Mouse (Mus musculus) hindbrain, postnatal 0 days (tissue): ENCODE results near the gene Ucn. TPM values are rescaled to one million over a fixed set of nuclear protein-coding genes. Genes with fewer than 3 reads are reported as not detected.

Experiments used
- ATAC-seq: fragments of 200-750 bp; cut with Nextera tagmentation; 2 replicates; pipeline ENCODE4 v1.8.0; 2017; ENCODE audit warnings: mild to moderate bottlenecking, moderate TSS enrichment, moderate library complexity
- DNase-seq: peaks from one replicate; pipeline ENCODE4 v3.0.0-alpha.2; 2015; ENCODE audit warnings: low spot score
- H3K27ac ChIP-seq: fragments of 300-500 bp; sonication (generic); 2 replicates; pipeline ENCODE4 v1.5.1; 2014; ENCODE audit warnings: mild to moderate bottlenecking
- H3K27me3 ChIP-seq: fragments of 300-500 bp; sonication (generic); 2 replicates; pipeline ENCODE4 v1.6.1; 2014; ENCODE audit warnings: low read length, mixed read lengths; ENCODE audit not compliant: insufficient read depth
- H3K36me3 ChIP-seq: fragments of 300-500 bp; sonication (generic); 2 replicates; pipeline ENCODE4 v1.6.1; 2014; ENCODE audit warnings: low read length, mixed read lengths; ENCODE audit not compliant: insufficient read depth
- H3K4me1 ChIP-seq: fragments of 300-500 bp; sonication (generic); 2 replicates; pipeline ENCODE4 v1.6.1; 2014; ENCODE audit warnings: antibody characterized with exemption, low read length, mixed read lengths; ENCODE audit not compliant: insufficient read depth
- H3K4me2 ChIP-seq: fragments of 300-500 bp; sonication (generic); 2 replicates; pipeline ENCODE4 v1.6.1; 2014; ENCODE audit warnings: low read depth, mild to moderate bottlenecking, low read length, moderate library complexity, mixed read lengths
- H3K4me3 ChIP-seq: fragments of 300-500 bp; sonication (generic); 2 replicates; pipeline ENCODE4 v1.5.1; 2014; ENCODE audit warnings: low read length
- H3K9ac ChIP-seq: fragments of 300-500 bp; sonication (generic); replicated peaks from 2 replicates; pipeline ENCODE4 v1.6.1; 2014; ENCODE audit warnings: mild to moderate bottlenecking, low read length, moderate library complexity, mixed read lengths
- H3K9me3 ChIP-seq: fragments of 300-500 bp; sonication (generic); 2 replicates; pipeline ENCODE4 v1.6.1; 2016; ENCODE audit warnings: low read length, mixed read lengths
- CTCF ChIP-seq: IDR thresholded peaks from 2 replicates; pipeline ENCODE4 v1.5.1; 2016; ENCODE audit warnings: antibody characterized with exemption, control low read depth, low read depth
- WGBS: fragments of 180-500 bp; shearing (Covaris S2); extraction: QIAGEN DNeasy Blood & Tissue Kit; methylation state at CpG from one replicate; pipeline ENCODE4 v1.1.7; 2014; 5-methylcytosine and 5-hydroxymethylcytosine counted together
- polyA plus RNA-seq: library from polyadenylated mRNA; unstranded; fragments of >200 nt; fragmentation: Nextera tagmentation; extraction: Ambion mirVana; gene quantifications from 2 replicates; pipeline ENCODE4 v1.2.1, GENCODE M21; 2015
- total RNA-seq: library from RNA; depleted of rRNA; stranded (reverse); fragments of >200 nt; gene quantifications from 2 replicates; pipeline ENCODE4 v1.2.3, GENCODE M21; 2014

Gene Ucn
- total and polyA plus RNA-seq, 2 experiments from 2014 or later, result 0.44 TPM; not detected in 1

GRCm38 (mm10) chr5:31164878-31165277 is 26.2 kb upstream of the Ucn start:
- H3K9ac ChIP-seq, result no peak overlapping the region
- H3K4me2 ChIP-seq, result no peak overlapping the region
- 89% methylated on average over 1 of the region's 1 CpGs for WGBS
- no peak for DNase-seq
- no peak for ATAC-seq
- no peak overlapping the region for H3K4me3 ChIP-seq
- no peak for TF ChIP-seq CTCF
- no peaks in the 10 kb centered on the region for H3K9me3 ChIP-seq
- peaks cover 85% of the 10 kb centered on the region for H3K36me3 ChIP-seq
- H3K4me1 ChIP-seq, result no peaks in the 10 kb centered on the region
- no peaks in the 10 kb centered on the region for H3K27me3 ChIP-seq
- no peak overlapping the region for H3K27ac ChIP-seq

- H3K27me3 ChIP-seq, result no peaks in the 10 kb centered on the region
These were observed 23.8 kb upstream of the Ucn start for GRCm38 (mm10) chr5:31162462-31162861.

GRCm38 (mm10) chr5:31154152-31154553 is 15.5 kb upstream of the Ucn start, which contains the start of gene Mpv17:
Gene Mpv17 (minus strand): TSS chr5:31154251.
- Histone ChIP-seq H3K4me3 (peak within 1 kb of the TSS; percentile 59), H3K36me3 (peaks cover 25% of the 10 kb centered on the region), H3K4me1 (0 out of 2 replicates have a peak, but pooled peaks cover 5% of the 10 kb centered on the region), H3K27me3 (no peaks in the 10 kb centered on the region), H3K4me2 (peak within 1 kb of the TSS; percentile 88), H3K9ac (peak within 1 kb of the TSS; percentile 61), H3K27ac (peak within 1 kb of the TSS; percentile 68; the same call in 1 of the 2 replicates), H3K9me3 (no peaks in the 10 kb centered on the region)
- no peak for TF ChIP-seq CTCF
- 2% methylated on average over 19 of the region's 19 CpGs for WGBS
- DNase-seq (peak; percentile 92), ATAC-seq (peak; percentile 95)

More at GRCm38 (mm10) chr5:31162462-31162861, 23.8 kb upstream of the Ucn start:
- ATAC-seq, result no peak
- no peak for TF ChIP-seq CTCF
- H3K27ac ChIP-seq, result no peak overlapping the region
- no peak overlapping the region for H3K4me2 ChIP-seq
- H3K9me3 ChIP-seq, result no peaks in the 10 kb centered on the region
- no peak for DNase-seq
- H3K36me3 ChIP-seq, result peaks cover 85% of the 10 kb centered on the region
- no peak overlapping the region for H3K4me3 ChIP-seq
- H3K4me1 ChIP-seq, result no peaks in the 10 kb centered on the region
- H3K9ac ChIP-seq, result no peak overlapping the region

GRCm38 (mm10) chr5:31153516-31154151 is 15.0 kb upstream of the Ucn start:
- peak overlapping the region; percentile 88 for H3K4me2 ChIP-seq
- 0 out of 2 replicates have a peak, but pooled peaks cover 5% of the 10 kb centered on the region for H3K4me1 ChIP-seq
- no peak for DNase-seq
- peak overlapping the region; percentile 59 for H3K4me3 ChIP-seq
- H3K9ac ChIP-seq, result peak overlapping the region; percentile 61
- peaks cover 20% of the 10 kb centered on the region for H3K36me3 ChIP-seq
- no peaks in the 10 kb centered on the region for H3K9me3 ChIP-seq
- TF ChIP-seq CTCF, result no peak
- H3K27ac ChIP-seq, result peak overlapping the region; percentile 68; the same call in 1 of the 2 replicates
- WGBS, result 32% methylated on average over 6 of the region's 6 CpGs
- no peaks in the 10 kb centered on the region for H3K27me3 ChIP-seq
- peak; percentile 46 for ATAC-seq

- no peak overlapping the region for H3K4me2 ChIP-seq
- TF ChIP-seq CTCF, result peak; percentile 26; the same call in 1 of the 2 replicates
- ATAC-seq, result no peak
- no peak overlapping the region for H3K4me3 ChIP-seq
- H3K4me1 ChIP-seq, result 0 out of 2 replicates have a peak, but pooled peaks cover 5% of the 10 kb centered on the region
- H3K9me3 ChIP-seq, result no peaks in the 10 kb centered on the region
- H3K27me3 ChIP-seq, result no peaks in the 10 kb centered on the region
- no peak overlapping the region for H3K27ac ChIP-seq
- no peak for DNase-seq
- no peak overlapping the region for H3K9ac ChIP-seq
- 93% methylated on average over 3 of the region's 3 CpGs for WGBS
- H3K36me3 ChIP-seq, result peaks cover under 1% of the 10 kb centered on the region; the same call in 1 of the 2 replicates
These were observed 13.1 kb upstream of the Ucn start for GRCm38 (mm10) chr5:31151746-31152145.

GRCm38 (mm10) chr5:31149781-31150180 is 11.2 kb upstream of the Ucn start:
- no peaks in the 10 kb centered on the region for H3K36me3 ChIP-seq
- DNase-seq (no peak), ATAC-seq (no peak)
- H3K27ac ChIP-seq, result no peak overlapping the region
- H3K27me3 ChIP-seq, result no peaks in the 10 kb centered on the region
- no peak overlapping the region for H3K9ac ChIP-seq
- 83% methylated on average over 4 of the region's 4 CpGs for WGBS
- 0 out of 2 replicates have a peak, but pooled peaks cover 5% of the 10 kb centered on the region for H3K4me1 ChIP-seq
- no peak for TF ChIP-seq CTCF
- no peak overlapping the region for H3K4me2 ChIP-seq
- no peak overlapping the region for H3K4me3 ChIP-seq
- H3K9me3 ChIP-seq, result no peaks in the 10 kb centered on the region

- no peak for ATAC-seq
- TF ChIP-seq CTCF, result no peak
- 18% methylated on average over 9 of the region's 9 CpGs for WGBS
- no peak overlapping the region for H3K9ac ChIP-seq
- no peaks in the 10 kb centered on the region for H3K9me3 ChIP-seq
- H3K27me3 ChIP-seq, result peaks cover 38% of the 10 kb centered on the region
- H3K36me3 ChIP-seq, result no peaks in the 10 kb centered on the region
- H3K4me1 ChIP-seq, result peaks cover 7% of the 10 kb centered on the region; the same call in 1 of the 2 replicates
- peak overlapping the region; percentile 54; the same call in 1 of the 2 replicates for H3K4me2 ChIP-seq
- H3K4me3 ChIP-seq, result peak overlapping the region; percentile 34
- no peak for DNase-seq
- H3K27ac ChIP-seq, result no peak overlapping the region
These were observed 368 bp upstream of the Ucn start for GRCm38 (mm10) chr5:31138968-31139425.
